Mouse (Mus musculus) forebrain, embryonic 16.5 days (tissue): Measurements from ENCODE around the gene Olfr70. TPM values are rescaled to one million over a fixed set of nuclear protein-coding genes. Genes with fewer than 3 reads are reported as not detected.

Source experiments
- ATAC-seq: fragments of 200-750 bp; cut with Nextera tagmentation; 2 replicates; pipeline ENCODE4 v1.8.0; 2017; ENCODE audit warnings: mild to moderate bottlenecking, moderate library complexity
- H3K27ac ChIP-seq: fragments of 300-500 bp; sonication (generic); 2 replicates; pipeline ENCODE4 v1.5.1; 2014; ENCODE audit warnings: low read length, control low read depth
- H3K27me3 ChIP-seq: fragments of 300-500 bp; sonication (generic); replicated peaks from 2 replicates; pipeline ENCODE4 v1.6.1; 2014; ENCODE audit warnings: low read length; ENCODE audit not compliant: control insufficient read depth, insufficient read depth
- H3K36me3 ChIP-seq: fragments of 300-500 bp; sonication (generic); 2 replicates; pipeline ENCODE4 v1.6.1; 2014; ENCODE audit not compliant: control insufficient read depth, insufficient read depth
- H3K4me1 ChIP-seq: fragments of 300-500 bp; sonication (generic); replicated peaks from 2 replicates; pipeline ENCODE4 v1.6.1; 2014; ENCODE audit warnings: low read length; ENCODE audit not compliant: control insufficient read depth, insufficient read depth
- H3K4me2 ChIP-seq: fragments of 300-500 bp; sonication (generic); 2 replicates; pipeline ENCODE4 v1.6.1; 2014; ENCODE audit warnings: mild to moderate bottlenecking, low read length, control low read depth
- H3K4me3 ChIP-seq: fragments of 300-500 bp; sonication (generic); replicated peaks from 2 replicates; pipeline ENCODE4 v1.5.1; 2014; ENCODE audit warnings: mild to moderate bottlenecking, low read length, control low read depth
- H3K9ac ChIP-seq: fragments of 300-500 bp; sonication (generic); replicated peaks from 2 replicates; pipeline ENCODE4 v1.6.1; 2014; ENCODE audit warnings: low read depth, low read length, control low read depth
- H3K9me3 ChIP-seq: fragments of 300-500 bp; sonication (generic); 2 replicates; pipeline ENCODE4 v1.6.1; 2016; ENCODE audit warnings: low read length; ENCODE audit not compliant: control insufficient read depth
- WGBS: fragments of 180-500 bp; shearing (Covaris S2); extraction: QIAGEN DNeasy Blood & Tissue Kit; methylation state at CpG from one replicate; pipeline ENCODE4 v1.1.7; 2014; 5-methylcytosine and 5-hydroxymethylcytosine counted together
- polyA plus RNA-seq: library from polyadenylated mRNA; unstranded; fragments of >200 nt; fragmentation: Nextera tagmentation; extraction: Ambion mirVana; gene quantifications from 2 replicates; pipeline ENCODE4 v1.2.1, GENCODE M21; 2015

Gene Olfr70
- polyA plus RNA-seq, 1 experiment from 2014 or later, result not detected

GRCm38 (mm10) chr4:43730750-43731297 lies 30.2 kb upstream of the Olfr70 start:
- Histone ChIP-seq H3K4me2 (no peak overlapping the region), H3K27ac (no peak overlapping the region), H3K27me3 (no peaks in the 10 kb centered on the region), H3K9ac (no peak overlapping the region), H3K36me3 (no peaks in the 10 kb centered on the region), H3K4me1 (no peaks in the 10 kb centered on the region), H3K9me3 (no peaks in the 10 kb centered on the region), H3K4me3 (no peak overlapping the region)
- 78% methylated on average over 21 of the region's 21 CpGs for WGBS
- ATAC-seq, result no peak

GRCm38 (mm10) chr4:43729794-43730550 lies 29.4 kb upstream of the Olfr70 start, which contains the start of gene Spaar:
Gene Spaar, plus strand, starts transcription at chr4:43730034.
- ATAC-seq, result no peak
- H3K27me3 ChIP-seq, result no peaks in the 10 kb centered on the region
- WGBS, result 79% methylated on average over 14 of the region's 14 CpGs
- H3K9ac ChIP-seq, result no peak within 1 kb of the TSS
- no peak within 1 kb of the TSS for H3K4me3 ChIP-seq
- no peaks in the 10 kb centered on the region for H3K9me3 ChIP-seq
- no peak within 1 kb of the TSS for H3K27ac ChIP-seq
- H3K36me3 ChIP-seq, result no peaks in the 10 kb centered on the region
- H3K4me1 ChIP-seq, result no peaks in the 10 kb centered on the region
- H3K4me2 ChIP-seq, result no peak within 1 kb of the TSS

- no peaks in the 10 kb centered on the region for H3K27me3 ChIP-seq
- H3K9me3 ChIP-seq, result no peaks in the 10 kb centered on the region
- H3K27ac ChIP-seq, result no peak overlapping the region
- no peak overlapping the region for H3K4me3 ChIP-seq
- H3K4me2 ChIP-seq, result no peak overlapping the region
- no peak for ATAC-seq
- H3K4me1 ChIP-seq, result no peaks in the 10 kb centered on the region
- no peak overlapping the region for H3K9ac ChIP-seq
- WGBS, result 87% methylated on average over 3 of the region's 3 CpGs
- H3K36me3 ChIP-seq, result no peaks in the 10 kb centered on the region
Measured at GRCm38 (mm10) chr4:43729126-43729525, 28.5 kb upstream of the Olfr70 start.

GRCm38 (mm10) chr4:43728576-43728954 lies 28.0 kb upstream of the Olfr70 start:
- H3K27me3 ChIP-seq, result no peaks in the 10 kb centered on the region
- H3K27ac ChIP-seq, result no peak overlapping the region
- H3K9ac ChIP-seq, result no peak overlapping the region
- no peaks in the 10 kb centered on the region for H3K36me3 ChIP-seq
- ATAC-seq, result no peak
- H3K9me3 ChIP-seq, result no peaks in the 10 kb centered on the region
- no peaks in the 10 kb centered on the region for H3K4me1 ChIP-seq
- 70% methylated on average over 5 of the region's 5 CpGs for WGBS
- H3K4me3 ChIP-seq, result no peak overlapping the region
- H3K4me2 ChIP-seq, result no peak overlapping the region

- 67% methylated on average over 7 of the region's 7 CpGs for WGBS
- H3K27me3 ChIP-seq, result no peaks in the 10 kb centered on the region
- H3K36me3 ChIP-seq, result no peaks in the 10 kb centered on the region
Measured at GRCm38 (mm10) chr4:43727718-43728575, 27.3 kb upstream of the Olfr70 start.

GRCm38 (mm10) chr4:43726995-43727394 lies 26.4 kb upstream of the Olfr70 start, which contains the start of gene Hrct1:
Gene Hrct1, plus strand, starts transcription at chr4:43727188.
- Histone ChIP-seq H3K36me3 (no peaks in the 10 kb centered on the region), H3K27me3 (no peaks in the 10 kb centered on the region), H3K4me2 (no peak within 1 kb of the TSS), H3K9me3 (no peaks in the 10 kb centered on the region), H3K4me3 (no peak within 1 kb of the TSS), H3K4me1 (peaks cover 2% of the 10 kb centered on the region; the same call in 1 of the 2 replicates), H3K27ac (0 out of 2 replicates have a peak within 1 kb of the TSS, but pooled peaks have one; percentile 10), H3K9ac (no peak within 1 kb of the TSS)
- ATAC-seq, result no peak
- WGBS, result 54% methylated on average over 3 of the region's 3 CpGs

More at GRCm38 (mm10) chr4:43727718-43728575, 27.3 kb upstream of the Olfr70 start:
- ATAC-seq, result no peak
- H3K9me3 ChIP-seq, result no peaks in the 10 kb centered on the region
- 0 out of 2 replicates have a peak overlapping the region, but pooled peaks have one; percentile 10 for H3K27ac ChIP-seq
- no peak overlapping the region for H3K4me2 ChIP-seq
- H3K4me3 ChIP-seq, result no peak overlapping the region
- no peaks in the 10 kb centered on the region for H3K4me1 ChIP-seq
- no peak overlapping the region for H3K9ac ChIP-seq

- Histone ChIP-seq H3K27ac (no peak overlapping the region), H3K9ac (no peak overlapping the region), H3K36me3 (no peaks in the 10 kb centered on the region), H3K4me1 (peaks cover 2% of the 10 kb centered on the region; the same call in 1 of the 2 replicates), H3K4me2 (no peak overlapping the region), H3K9me3 (no peaks in the 10 kb centered on the region), H3K4me3 (no peak overlapping the region), H3K27me3 (no peaks in the 10 kb centered on the region)
- no peak for ATAC-seq
- WGBS, result 83% methylated on average over 12 of the region's 12 CpGs
Measured at GRCm38 (mm10) chr4:43726228-43726993, 25.8 kb upstream of the Olfr70 start.

GRCm38 (mm10) chr4:43724764-43725163 lies 24.2 kb upstream of the Olfr70 start:
- Histone ChIP-seq H3K9ac (no peak overlapping the region), H3K4me3 (no peak overlapping the region), H3K4me1 (peaks cover 10% of the 10 kb centered on the region), H3K27me3 (no peaks in the 10 kb centered on the region), H3K9me3 (no peaks in the 10 kb centered on the region), H3K36me3 (no peaks in the 10 kb centered on the region), H3K27ac (no peak overlapping the region), H3K4me2 (no peak overlapping the region)
- 52% methylated on average over 1 of the region's 1 CpGs for WGBS
- ATAC-seq, result no peak
